Mouse (Mus musculus) forebrain, embryonic 16.5 days (tissue): Measurements from ENCODE around the gene Usp6nl. TPM values are rescaled to one million over a fixed set of nuclear protein-coding genes. Genes with fewer than 3 reads are reported as not detected.

Experiments used
- ATAC-seq: fragments of 200-750 bp; cut with Nextera tagmentation; 2 replicates; pipeline ENCODE4 v1.8.0; 2017; ENCODE audit warnings: mild to moderate bottlenecking, moderate library complexity
- H3K27ac ChIP-seq: fragments of 300-500 bp; sonication (generic); 2 replicates; pipeline ENCODE4 v1.5.1; 2014; ENCODE audit warnings: low read length, control low read depth
- H3K27me3 ChIP-seq: fragments of 300-500 bp; sonication (generic); replicated peaks from 2 replicates; pipeline ENCODE4 v1.6.1; 2014; ENCODE audit warnings: low read length; ENCODE audit not compliant: control insufficient read depth, insufficient read depth
- H3K36me3 ChIP-seq: fragments of 300-500 bp; sonication (generic); 2 replicates; pipeline ENCODE4 v1.6.1; 2014; ENCODE audit not compliant: control insufficient read depth, insufficient read depth
- H3K4me1 ChIP-seq: fragments of 300-500 bp; sonication (generic); replicated peaks from 2 replicates; pipeline ENCODE4 v1.6.1; 2014; ENCODE audit warnings: low read length; ENCODE audit not compliant: control insufficient read depth, insufficient read depth
- H3K4me2 ChIP-seq: fragments of 300-500 bp; sonication (generic); 2 replicates; pipeline ENCODE4 v1.6.1; 2014; ENCODE audit warnings: mild to moderate bottlenecking, low read length, control low read depth
- H3K4me3 ChIP-seq: fragments of 300-500 bp; sonication (generic); replicated peaks from 2 replicates; pipeline ENCODE4 v1.5.1; 2014; ENCODE audit warnings: mild to moderate bottlenecking, low read length, control low read depth
- H3K9ac ChIP-seq: fragments of 300-500 bp; sonication (generic); replicated peaks from 2 replicates; pipeline ENCODE4 v1.6.1; 2014; ENCODE audit warnings: low read depth, low read length, control low read depth
- H3K9me3 ChIP-seq: fragments of 300-500 bp; sonication (generic); 2 replicates; pipeline ENCODE4 v1.6.1; 2016; ENCODE audit warnings: low read length; ENCODE audit not compliant: control insufficient read depth
- WGBS: fragments of 180-500 bp; shearing (Covaris S2); extraction: QIAGEN DNeasy Blood & Tissue Kit; methylation state at CpG from one replicate; pipeline ENCODE4 v1.1.7; 2014; 5-methylcytosine and 5-hydroxymethylcytosine counted together
- polyA plus RNA-seq: library from polyadenylated mRNA; unstranded; fragments of >200 nt; fragmentation: Nextera tagmentation; extraction: Ambion mirVana; gene quantifications from 2 replicates; pipeline ENCODE4 v1.2.1, GENCODE M21; 2015

Usp6nl gene
- polyA plus RNA-seq = 7.6 and 7.8 TPM in 2 replicates

DNA sequence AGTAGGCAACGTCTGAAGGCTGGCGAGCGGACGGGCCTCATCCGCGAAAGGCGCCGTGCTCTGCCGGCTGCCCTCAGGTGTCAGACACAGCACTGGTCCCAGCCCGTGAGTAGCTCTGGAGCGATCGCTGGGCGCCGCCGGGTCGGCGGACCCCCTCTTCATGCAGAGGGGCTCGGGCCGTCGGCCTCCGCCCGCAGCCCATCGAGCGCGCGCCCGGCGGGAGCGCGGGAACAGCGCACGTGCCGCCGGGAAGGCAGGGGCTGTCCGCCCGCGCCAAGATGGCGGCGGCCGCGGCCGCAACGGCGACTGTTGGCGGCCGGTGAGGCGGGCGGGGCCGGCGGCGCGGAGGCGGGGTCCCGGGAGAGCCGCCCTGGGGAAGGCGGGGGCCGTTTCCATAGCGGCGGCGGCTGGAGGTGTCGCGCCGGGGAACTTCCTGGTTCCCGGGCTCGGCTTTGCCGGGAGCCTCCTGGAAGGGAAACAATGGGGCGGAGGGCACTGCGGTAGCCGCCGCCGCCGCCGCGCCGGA lies at the start of gene Usp6nl:
Usp6nl (plus strand) TSS at position 292 of the 526 bp plus-strand sequence.
- peak within 1 kb of the TSS; percentile 94 for H3K9ac ChIP-seq
- no peaks in the 10 kb centered on the region for H3K9me3 ChIP-seq
- H3K27me3 ChIP-seq = no peaks in the 10 kb centered on the region
- H3K27ac ChIP-seq = peak within 1 kb of the TSS; percentile 95
- H3K36me3 ChIP-seq = no peaks in the 10 kb centered on the region
- under 1% methylated on average over 74 of the region's 75 CpGs for WGBS
- peak within 1 kb of the TSS; percentile 60 for H3K4me2 ChIP-seq
- peak; percentile 90 for ATAC-seq
- H3K4me1 ChIP-seq = peaks cover 17% of the 10 kb centered on the region
- peak within 1 kb of the TSS; percentile 98 for H3K4me3 ChIP-seq

DNA sequence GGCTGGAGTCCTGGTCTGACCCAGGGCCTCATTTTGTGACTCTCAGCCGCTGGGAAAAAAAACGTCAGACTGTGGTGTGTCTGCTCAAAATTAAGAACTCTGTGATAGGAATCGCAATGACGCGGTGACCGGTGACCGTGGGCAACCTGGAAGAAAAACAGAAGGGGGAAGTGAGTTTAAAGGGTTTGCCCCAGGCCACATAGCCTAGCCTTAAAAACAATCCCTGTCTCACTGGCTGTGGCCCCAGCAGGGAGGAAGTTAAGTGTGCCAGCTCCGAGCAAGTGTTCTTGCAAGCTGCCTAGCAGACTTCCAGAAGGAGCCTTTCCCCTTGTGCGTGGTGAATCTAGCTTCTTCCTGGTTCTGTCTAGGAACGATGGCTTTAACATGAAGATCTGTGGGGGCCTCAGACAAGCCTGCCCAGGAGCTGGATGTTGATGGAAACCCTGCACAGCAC lies 49.0 kb upstream of the Usp6nl start:
- H3K4me2 ChIP-seq = no peak overlapping the region
- H3K4me1 ChIP-seq = 0 out of 2 replicates have a peak, but pooled peaks cover 2% of the 10 kb centered on the region
- H3K36me3 ChIP-seq = no peaks in the 10 kb centered on the region
- no peak overlapping the region for H3K27ac ChIP-seq
- no peak overlapping the region for H3K4me3 ChIP-seq
- H3K9ac ChIP-seq = no peak overlapping the region
- H3K9me3 ChIP-seq = no peaks in the 10 kb centered on the region
- 44% methylated on average over 10 of the region's 10 CpGs for WGBS
- H3K27me3 ChIP-seq = no peaks in the 10 kb centered on the region
- no peak for ATAC-seq

- WGBS = 87% methylated on average over 10 of the region's 10 CpGs
These were observed 43.5 kb upstream of the Usp6nl start for GRCm38 (mm10) chr2:6278813-6279530.

DNA sequence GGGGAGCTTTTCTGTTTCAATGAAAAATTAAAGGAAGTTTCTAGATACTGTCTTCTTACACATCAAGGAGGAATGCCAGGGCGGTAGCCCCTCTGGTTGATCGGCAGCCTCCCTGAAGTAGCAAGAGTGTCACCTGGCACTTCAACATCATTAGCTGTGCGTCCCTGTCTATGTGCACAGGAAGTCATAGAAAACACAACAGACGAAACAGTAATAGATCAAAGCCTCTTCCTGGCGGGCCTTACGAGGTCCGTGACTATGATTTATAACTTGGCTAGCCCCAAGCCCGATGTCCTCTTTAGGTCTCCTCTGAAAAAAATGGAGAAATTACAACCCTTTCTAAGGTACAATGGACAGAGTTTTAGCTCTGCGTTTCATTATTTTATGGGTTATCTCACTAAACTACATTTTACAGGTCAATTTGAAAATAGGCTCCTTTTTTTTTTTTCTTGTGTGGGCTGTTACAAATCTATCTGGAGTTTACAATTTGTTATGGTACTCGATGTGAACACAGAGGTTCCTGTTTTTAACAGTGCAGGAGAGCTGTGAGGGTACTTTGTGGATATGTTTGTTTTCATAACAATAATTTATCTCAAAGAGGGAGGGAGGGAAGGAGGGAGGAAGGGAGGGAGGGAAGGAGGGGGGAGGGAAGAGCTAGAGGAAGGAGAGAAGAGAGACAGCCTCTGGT lies 42.7 kb upstream of the Usp6nl start:
- H3K9me3 ChIP-seq = no peaks in the 10 kb centered on the region
- WGBS = 87% methylated on average over 10 of the region's 10 CpGs
- no peak overlapping the region for H3K9ac ChIP-seq
- no peaks in the 10 kb centered on the region for H3K27me3 ChIP-seq
- H3K4me2 ChIP-seq = no peak overlapping the region
- no peaks in the 10 kb centered on the region for H3K36me3 ChIP-seq
- no peaks in the 10 kb centered on the region for H3K4me1 ChIP-seq
- no peak for ATAC-seq
- H3K27ac ChIP-seq = no peak overlapping the region
- no peak overlapping the region for H3K4me3 ChIP-seq

More at GRCm38 (mm10) chr2:6278813-6279530, 43.5 kb upstream of the Usp6nl start:
- Histone ChIP-seq H3K4me3 (no peak overlapping the region), H3K27me3 (no peaks in the 10 kb centered on the region), H3K36me3 (no peaks in the 10 kb centered on the region), H3K4me2 (no peak overlapping the region), H3K9ac (no peak overlapping the region), H3K9me3 (no peaks in the 10 kb centered on the region), H3K27ac (no peak overlapping the region), H3K4me1 (no peaks in the 10 kb centered on the region)
- no peak for ATAC-seq

DNA sequence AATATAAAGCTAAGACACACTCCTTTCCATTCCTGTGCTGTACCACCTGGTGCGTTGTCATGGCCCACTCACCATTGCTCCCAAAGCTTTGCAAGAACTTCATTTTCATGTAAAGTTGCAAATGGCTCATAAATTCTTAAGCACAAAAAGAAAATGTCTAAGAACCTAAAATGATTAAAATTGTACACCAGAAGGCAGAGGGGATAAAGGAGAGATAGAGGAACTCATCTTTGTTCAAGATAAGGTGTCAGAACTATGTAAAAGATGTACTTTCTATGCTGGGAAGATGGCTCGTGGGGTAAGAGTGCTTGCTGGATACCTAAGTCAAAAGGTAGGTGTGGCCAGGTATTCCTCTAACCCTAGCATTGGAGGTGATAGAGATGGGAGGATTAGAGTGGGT lies 38.9 kb upstream of the Usp6nl start:
- H3K27me3 ChIP-seq = no peaks in the 10 kb centered on the region
- no peak overlapping the region for H3K4me3 ChIP-seq
- no peak overlapping the region for H3K27ac ChIP-seq
- no peaks in the 10 kb centered on the region for H3K9me3 ChIP-seq
- no peak for ATAC-seq
- no peaks in the 10 kb centered on the region for H3K36me3 ChIP-seq
- no peaks in the 10 kb centered on the region for H3K4me1 ChIP-seq
- no peak overlapping the region for H3K9ac ChIP-seq
- H3K4me2 ChIP-seq = no peak overlapping the region
- WGBS = 85% methylated on average over 2 of the region's 2 CpGs

DNA sequence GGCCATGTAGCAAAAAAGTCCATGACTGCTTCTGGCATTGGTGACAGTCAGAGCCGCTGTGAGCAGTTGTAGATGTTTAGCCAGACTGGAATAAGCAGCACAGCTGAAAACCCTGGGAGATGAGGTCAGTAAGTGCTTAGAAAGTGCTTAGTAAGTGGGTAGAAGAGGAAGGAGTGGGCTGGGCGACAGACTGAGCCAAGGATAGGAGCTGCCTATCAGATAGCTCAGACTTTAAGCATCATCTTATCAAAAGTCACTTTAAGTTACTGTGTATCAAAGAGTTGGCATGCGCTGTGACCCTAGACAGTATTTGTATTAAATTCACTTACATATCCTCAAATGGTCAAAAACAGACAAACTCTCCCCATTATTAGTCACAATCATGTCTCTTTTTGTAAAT lies 37.7 kb upstream of the Usp6nl start:
- no peak overlapping the region for H3K4me3 ChIP-seq
- no peak overlapping the region for H3K4me2 ChIP-seq
- H3K4me1 ChIP-seq = no peaks in the 10 kb centered on the region
- no peaks in the 10 kb centered on the region for H3K9me3 ChIP-seq
- H3K9ac ChIP-seq = no peak overlapping the region
- ATAC-seq = no peak
- H3K27me3 ChIP-seq = no peaks in the 10 kb centered on the region
- WGBS = 81% methylated on average over 3 of the region's 3 CpGs
- no peaks in the 10 kb centered on the region for H3K36me3 ChIP-seq
- H3K27ac ChIP-seq = no peak overlapping the region

DNA sequence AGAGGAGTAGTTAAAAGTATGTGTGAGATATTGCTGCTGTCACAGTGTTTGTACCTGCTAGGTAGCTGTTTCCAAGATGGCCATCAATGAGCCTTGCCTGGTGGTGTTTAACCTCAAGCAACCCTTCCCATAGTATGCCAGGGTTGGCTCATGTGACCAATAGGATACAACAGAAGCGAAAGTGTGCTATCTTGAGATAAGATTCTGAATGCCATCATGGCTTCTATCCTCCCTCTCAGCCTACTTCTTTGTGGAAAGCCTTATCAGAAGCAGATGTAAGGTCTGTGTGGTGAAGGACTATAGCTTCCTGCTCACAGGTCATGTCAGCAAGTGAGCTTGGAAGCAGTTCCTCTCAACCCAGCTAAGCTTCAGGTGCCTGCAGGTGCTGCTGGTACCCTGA lies 36.7 kb upstream of the Usp6nl start:
- 100% methylated on average over 1 of the region's 1 CpGs for WGBS

DNA sequence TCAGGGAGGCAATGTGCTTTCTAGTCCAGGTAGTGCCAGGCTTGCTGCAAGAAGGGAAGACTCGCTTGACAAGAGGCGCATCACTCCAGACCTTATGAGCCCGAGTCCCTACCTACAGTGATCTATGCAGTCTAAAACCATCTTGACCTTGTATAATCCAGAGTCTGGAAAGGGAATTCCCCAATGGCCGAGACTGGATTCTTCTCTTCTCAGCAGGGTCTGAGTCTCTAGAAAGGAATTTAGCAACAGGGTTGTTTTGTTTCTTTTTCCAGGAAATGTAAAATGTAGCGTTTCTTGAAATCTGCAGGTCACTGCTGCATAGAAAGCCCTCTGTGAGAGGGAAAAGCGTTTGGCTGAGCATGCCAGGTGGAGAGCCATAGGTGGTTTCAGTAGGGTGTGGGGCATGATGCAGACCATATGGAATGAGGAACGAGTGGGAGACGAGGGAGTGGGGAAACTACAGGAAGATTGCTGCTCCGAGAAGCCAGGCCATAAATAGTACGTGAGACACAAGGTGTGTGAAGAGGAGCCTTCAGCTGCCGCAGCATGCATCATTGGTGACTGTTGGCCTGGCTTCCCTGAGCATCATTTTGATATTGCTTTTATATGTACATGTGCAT lies 28.5 kb upstream of the Usp6nl start:
- no peaks in the 10 kb centered on the region for H3K4me1 ChIP-seq
- no peak overlapping the region for H3K27ac ChIP-seq
- H3K36me3 ChIP-seq = no peaks in the 10 kb centered on the region
- no peak for ATAC-seq
- no peak overlapping the region for H3K4me2 ChIP-seq
- no peaks in the 10 kb centered on the region for H3K9me3 ChIP-seq
- H3K4me3 ChIP-seq = no peak overlapping the region
- no peaks in the 10 kb centered on the region for H3K27me3 ChIP-seq
- H3K9ac ChIP-seq = no peak overlapping the region
- WGBS = 80% methylated on average over 11 of the region's 11 CpGs

More for the DNA sequence above, 36.7 kb upstream of the Usp6nl start:
- H3K9ac ChIP-seq = no peak overlapping the region
- H3K4me2 ChIP-seq = no peak overlapping the region
- H3K4me3 ChIP-seq = no peak overlapping the region
- no peak for ATAC-seq
- H3K36me3 ChIP-seq = no peaks in the 10 kb centered on the region
- no peaks in the 10 kb centered on the region for H3K4me1 ChIP-seq
- no peaks in the 10 kb centered on the region for H3K27me3 ChIP-seq
- H3K9me3 ChIP-seq = no peaks in the 10 kb centered on the region
- no peak overlapping the region for H3K27ac ChIP-seq

- Histone ChIP-seq H3K4me1 (no peaks in the 10 kb centered on the region), H3K36me3 (no peaks in the 10 kb centered on the region), H3K4me3 (no peak overlapping the region), H3K4me2 (no peak overlapping the region), H3K9me3 (no peaks in the 10 kb centered on the region), H3K27ac (no peak overlapping the region), H3K9ac (no peak overlapping the region), H3K27me3 (no peaks in the 10 kb centered on the region)
- no peak for ATAC-seq
- WGBS = 78% methylated on average over 7 of the region's 7 CpGs
These were observed 27.4 kb upstream of the Usp6nl start for GRCm38 (mm10) chr2:6294993-6295628.
